Mouse (Mus musculus) myocyte (in vitro differentiated cells): ENCODE measurements around the gene Lancl2.

Experiments
- MAX ChIP-seq: IDR thresholded peaks from one replicate; pipeline ENCODE4 v1.6.1; 2011; ENCODE audit warnings: low read depth, mild to moderate bottlenecking, control low read depth
- MYOD1 ChIP-seq, 3 experiments: IDR thresholded peaks; one replicate each; pipeline ENCODE4 v1.6.1; 2011; ENCODE audit warnings: control low read depth in 2 of 3, low read depth in 2 of 3, mild to moderate bottlenecking in 2 of 3, moderate library complexity in 1 of 3; ENCODE audit not compliant: insufficient read length in 2 of 3, control insufficient read depth in 1 of 3
- MYOG ChIP-seq, 3 experiments: IDR thresholded peaks; one replicate each; pipeline ENCODE4 v1.6.1; 2011; ENCODE audit warnings: control low read depth in 2 of 3, low read depth in 2 of 3, mild to moderate bottlenecking in 2 of 3; ENCODE audit not compliant: insufficient read length in 2 of 3, control insufficient read depth in 1 of 3, insufficient read depth in 1 of 3
- POLR2A ChIP-seq: IDR thresholded peaks from one replicate; pipeline ENCODE4 v1.6.1; 2011; ENCODE audit warnings: low read depth, mild to moderate bottlenecking, control low read depth, moderate library complexity; ENCODE audit not compliant: insufficient read length
- POLR2AphosphoS2 ChIP-seq: IDR thresholded peaks from one replicate; pipeline ENCODE4 v1.6.1; 2011; ENCODE audit warnings: low read depth, control low read depth; ENCODE audit not compliant: insufficient read length
- REST ChIP-seq: IDR thresholded peaks from one replicate; pipeline ENCODE4 v1.6.1; 2011; ENCODE audit warnings: mild to moderate bottlenecking, control low read depth, moderate library complexity; ENCODE audit not compliant: insufficient read depth, insufficient read length
- TCF12 ChIP-seq: IDR thresholded peaks from one replicate; pipeline ENCODE4 v1.6.1; 2011; ENCODE audit warnings: mild to moderate bottlenecking, control low read depth; ENCODE audit not compliant: poor library complexity, insufficient read depth, severe bottlenecking
- USF1 ChIP-seq: IDR thresholded peaks from one replicate; pipeline ENCODE4 v1.6.1; 2011; ENCODE audit warnings: low read depth, mild to moderate bottlenecking, control low read depth, moderate library complexity

DNA sequence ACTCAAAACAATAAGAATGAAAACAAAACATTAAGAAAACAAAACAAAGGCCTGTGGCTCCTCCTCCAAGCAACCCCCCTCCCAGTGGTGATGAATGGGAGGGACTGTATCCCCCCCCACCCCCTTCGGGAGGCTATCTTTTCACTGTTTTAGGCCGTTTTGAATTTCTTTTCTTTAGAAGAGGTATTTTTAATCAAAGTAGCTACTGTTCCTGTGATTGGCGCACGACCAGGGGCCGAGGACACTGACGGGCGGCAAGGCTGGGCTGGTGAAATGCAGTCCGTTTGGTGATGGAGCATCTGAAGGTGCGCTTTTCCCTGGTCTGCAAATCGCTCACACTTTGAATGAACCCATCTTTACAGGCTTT is at the start of gene Lancl2:
- TF ChIP-seq USF1 = no peak
- no peak for TF ChIP-seq POLR2A
- no peak for TF ChIP-seq MAX
- no peak for TF ChIP-seq REST
- no peak for TF ChIP-seq MYOD1 (IDR thresholded peaks at IDR 0.05; ENCODE audit: control insufficient read depth in 1 of 3, insufficient read length in 2 of 3, low read depth in 2 of 3)
- TF ChIP-seq POLR2AphosphoS2 = no peak
- TF ChIP-seq MYOG (IDR thresholded peaks at IDR 0.05; ENCODE audit: control insufficient read depth in 1 of 3, insufficient read depth in 1 of 3, insufficient read length in 2 of 3, low read depth in 2 of 3) = no peak
- TF ChIP-seq TCF12 = no peak
